Mouse (Mus musculus): ENCODE results near the gene Lingo3.

DNA sequence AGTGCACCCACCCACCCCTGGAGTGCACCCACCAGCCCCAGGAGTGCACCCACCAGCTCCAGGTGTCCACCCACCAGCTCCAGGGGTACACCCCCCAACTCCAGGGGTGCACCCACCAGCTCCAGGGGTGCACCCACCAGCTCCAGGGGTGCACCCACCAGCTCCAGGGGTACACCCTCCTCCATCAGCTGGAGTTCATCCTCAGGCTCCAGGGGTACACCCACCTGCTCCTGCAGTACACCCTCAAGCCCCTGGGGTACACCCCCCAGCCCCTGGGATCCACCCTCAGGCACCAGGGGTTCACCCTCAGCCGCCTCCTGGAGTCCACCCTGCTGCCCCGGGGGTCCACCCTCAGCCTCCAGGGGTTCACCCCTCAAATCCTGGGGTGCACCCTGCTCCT is 39.5 kb downstream of the Lingo3 start:
- TF ChIP-seq POLR2A (IDR thresholded peaks at IDR 0.05; ENCODE audit: extremely low read depth, insufficient read depth, low read length) (no peak), CTCF (IDR thresholded peaks at IDR 0.05; ENCODE audit: extremely low read depth, insufficient read depth, low read length) (no peak)

All from cortical plate, adult 2 months (tissue).